Mouse (Mus musculus): ENCODE data around the gene Vamp8. TPM values are rescaled to one million over a fixed set of nuclear protein-coding genes. Genes with fewer than 3 reads are reported as not detected.

The Vamp8 gene
- polyA plus RNA-seq, 1 experiment from 2014 or later, result 239 TPM

DNA sequence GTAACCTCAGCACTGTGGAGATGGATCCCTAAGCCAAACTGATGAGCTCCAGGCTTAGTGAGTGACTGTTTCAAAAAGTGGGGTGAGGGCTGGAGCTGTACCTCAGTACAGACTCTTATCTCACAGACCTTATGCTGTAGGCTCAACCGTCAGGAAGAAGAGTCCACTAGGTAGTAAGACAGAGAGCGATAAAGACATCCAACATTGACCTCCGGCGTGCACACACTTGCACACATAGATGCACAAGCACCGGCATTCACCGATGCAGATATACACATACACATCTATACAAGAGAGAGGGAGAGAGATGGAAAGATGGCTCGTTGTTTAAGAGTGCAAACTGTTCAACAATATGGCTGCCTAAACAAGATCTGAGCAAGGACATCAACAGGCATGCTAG lies 6.6 kb downstream of the Vamp8 start:
- peak; percentile 81 for ATAC-seq (ENCODE audit: insufficient read depth)
- no peaks in the 10 kb centered on the region for H3K27me3 ChIP-seq
- H3K4me1 ChIP-seq (replicated peaks), result peaks cover 90% of the 10 kb centered on the region
- 22% methylated on average over 7 of the region's 7 CpGs for WGBS (ENCODE audit: insufficient replicate concordance)
- H3K4me2 ChIP-seq, result peak overlapping the region; percentile 51
- peaks cover 43% of the 10 kb centered on the region for H3K36me3 ChIP-seq (replicated peaks)
- peak overlapping the region; percentile 91 for H3K27ac ChIP-seq (replicated peaks)
- H3K9me3 ChIP-seq (replicated peaks), result no peaks in the 10 kb centered on the region
- H3K9ac ChIP-seq, result peak overlapping the region; percentile 35; the same call in 1 of the 2 replicates
- peak overlapping the region; percentile 9; the same call in 1 of the 2 replicates for H3K4me3 ChIP-seq (replicated peaks)

DNA sequence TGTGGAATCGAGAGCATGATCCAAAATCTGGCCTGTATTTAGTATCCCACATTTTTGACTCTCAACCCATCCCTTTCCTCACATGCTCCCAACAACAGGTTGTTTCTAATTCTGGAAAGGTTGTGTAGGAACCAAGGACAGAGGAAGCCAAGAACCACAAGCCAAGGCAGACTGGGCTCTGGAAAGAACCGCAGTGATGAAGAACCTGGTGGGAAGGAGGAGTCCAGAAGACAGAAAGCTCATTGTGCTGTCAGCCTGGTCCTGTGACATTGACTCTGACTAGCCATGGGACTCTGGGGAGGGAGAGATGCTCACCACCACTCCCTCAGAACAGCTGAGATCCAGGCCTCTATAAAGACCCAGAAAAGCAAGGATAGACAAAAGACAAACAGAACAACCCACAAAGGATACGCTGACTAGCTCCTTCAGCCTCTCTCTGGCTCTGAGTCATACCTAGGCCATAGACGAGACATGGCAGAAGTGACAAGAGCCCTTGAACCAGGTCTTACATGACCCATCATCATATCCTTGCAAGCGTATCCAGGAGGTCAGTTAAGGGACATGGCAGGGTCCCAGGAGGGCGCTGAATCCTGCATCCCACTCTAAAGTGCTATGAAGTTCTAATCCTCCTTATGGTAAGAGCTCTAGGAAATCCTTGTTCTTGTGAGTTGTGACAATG lies 7.2 kb downstream of the Vamp8 start:
- Histone ChIP-seq H3K9ac (peak overlapping the region; percentile 35), H3K27ac (replicated peaks) (peak overlapping the region; percentile 91), H3K4me2 (peak overlapping the region; percentile 51), H3K27me3 (no peaks in the 10 kb centered on the region), H3K36me3 (replicated peaks) (peaks cover 36% of the 10 kb centered on the region), H3K4me3 (replicated peaks) (peak overlapping the region; percentile 9; the same call in 1 of the 2 replicates), H3K9me3 (replicated peaks) (no peaks in the 10 kb centered on the region), H3K4me1 (replicated peaks) (peaks cover 90% of the 10 kb centered on the region)
- WGBS (ENCODE audit: insufficient replicate concordance), result 54% methylated on average over 6 of the region's 6 CpGs
- no peak for ATAC-seq (ENCODE audit: insufficient read depth)

DNA sequence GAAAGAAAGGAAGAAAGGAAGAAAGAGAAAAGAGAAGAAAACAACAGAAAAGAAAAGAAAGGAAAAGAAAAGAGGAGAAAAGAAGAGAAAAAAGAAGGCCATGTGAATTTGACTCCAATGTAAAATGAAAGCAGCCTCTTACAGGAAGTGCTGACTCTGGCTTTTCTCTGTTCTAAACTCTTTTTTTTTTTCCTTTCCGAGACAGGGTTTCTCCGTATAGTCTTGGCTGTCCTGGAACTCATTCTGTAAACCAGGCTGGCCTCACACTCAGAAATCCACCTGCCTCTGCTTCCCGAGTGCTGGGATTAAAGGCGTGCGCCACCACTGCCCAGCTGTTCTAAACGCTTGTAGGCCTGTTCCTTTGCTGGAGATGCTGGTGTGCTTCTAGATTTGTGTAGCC lies 8.0 kb downstream of the Vamp8 start:
- Histone ChIP-seq H3K9me3 (replicated peaks) (no peaks in the 10 kb centered on the region), H3K9ac (peak overlapping the region; percentile 35; the same call in 1 of the 2 replicates), H3K36me3 (replicated peaks) (peaks cover 29% of the 10 kb centered on the region), H3K4me3 (replicated peaks) (no peak overlapping the region), H3K27me3 (no peaks in the 10 kb centered on the region), H3K27ac (replicated peaks) (peak overlapping the region; percentile 91), H3K4me1 (replicated peaks) (peaks cover 89% of the 10 kb centered on the region), H3K4me2 (no peak overlapping the region)
- no peak for ATAC-seq (ENCODE audit: insufficient read depth)
- WGBS (ENCODE audit: insufficient replicate concordance), result 63% methylated on average over 6 of the region's 6 CpGs

DNA sequence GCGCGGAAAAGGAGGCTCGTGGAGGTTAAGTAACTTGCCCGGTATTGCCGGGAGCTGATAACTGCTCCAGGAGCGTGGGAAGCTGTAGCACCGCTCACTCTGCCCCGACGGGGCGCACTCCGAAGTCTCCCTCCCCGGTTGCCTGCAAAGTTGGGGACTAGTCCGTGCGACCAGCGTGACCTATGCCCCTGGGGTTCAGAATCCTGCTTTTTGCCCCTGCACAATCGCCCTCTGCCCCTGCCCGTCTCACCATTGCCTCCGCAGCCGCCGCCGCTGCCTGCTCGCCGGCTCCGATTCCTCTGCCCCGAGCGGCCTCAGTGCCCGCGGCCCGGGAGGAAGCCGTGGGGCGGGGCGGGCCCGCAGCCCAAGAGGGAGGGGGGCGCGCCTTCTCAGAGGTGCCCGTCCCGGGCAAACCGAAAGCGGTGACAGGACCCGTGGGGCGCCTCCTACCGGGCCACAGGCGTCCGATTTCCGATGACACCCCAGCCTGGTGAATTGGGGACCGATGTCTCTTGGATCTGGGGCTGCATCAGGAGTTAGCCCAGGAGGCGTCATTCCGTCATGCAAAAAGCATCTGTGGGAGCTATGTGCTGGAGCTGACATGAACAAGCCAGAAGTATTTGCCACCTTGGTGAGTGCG lies 10.3 kb downstream of the Vamp8 start, which contains the start of gene Vamp5:
Gene Vamp5, minus strand, starts transcription at position 338 of the 640 bp plus-strand sequence.
- Histone ChIP-seq H3K9me3 (replicated peaks) (no peaks in the 10 kb centered on the region), H3K4me1 (replicated peaks) (peaks cover 90% of the 10 kb centered on the region), H3K4me2 (peak within 1 kb of the TSS; percentile 73), H3K27ac (replicated peaks) (peak within 1 kb of the TSS; percentile 92), H3K36me3 (replicated peaks) (peaks cover 10% of the 10 kb centered on the region), H3K9ac (peak within 1 kb of the TSS; percentile 86), H3K4me3 (replicated peaks) (peak within 1 kb of the TSS; percentile 77), H3K27me3 (no peaks in the 10 kb centered on the region)
- peak; percentile 85 for ATAC-seq (ENCODE audit: insufficient read depth)
- WGBS (ENCODE audit: insufficient replicate concordance), result under 1% methylated on average over 49 of the region's 49 CpGs

DNA sequence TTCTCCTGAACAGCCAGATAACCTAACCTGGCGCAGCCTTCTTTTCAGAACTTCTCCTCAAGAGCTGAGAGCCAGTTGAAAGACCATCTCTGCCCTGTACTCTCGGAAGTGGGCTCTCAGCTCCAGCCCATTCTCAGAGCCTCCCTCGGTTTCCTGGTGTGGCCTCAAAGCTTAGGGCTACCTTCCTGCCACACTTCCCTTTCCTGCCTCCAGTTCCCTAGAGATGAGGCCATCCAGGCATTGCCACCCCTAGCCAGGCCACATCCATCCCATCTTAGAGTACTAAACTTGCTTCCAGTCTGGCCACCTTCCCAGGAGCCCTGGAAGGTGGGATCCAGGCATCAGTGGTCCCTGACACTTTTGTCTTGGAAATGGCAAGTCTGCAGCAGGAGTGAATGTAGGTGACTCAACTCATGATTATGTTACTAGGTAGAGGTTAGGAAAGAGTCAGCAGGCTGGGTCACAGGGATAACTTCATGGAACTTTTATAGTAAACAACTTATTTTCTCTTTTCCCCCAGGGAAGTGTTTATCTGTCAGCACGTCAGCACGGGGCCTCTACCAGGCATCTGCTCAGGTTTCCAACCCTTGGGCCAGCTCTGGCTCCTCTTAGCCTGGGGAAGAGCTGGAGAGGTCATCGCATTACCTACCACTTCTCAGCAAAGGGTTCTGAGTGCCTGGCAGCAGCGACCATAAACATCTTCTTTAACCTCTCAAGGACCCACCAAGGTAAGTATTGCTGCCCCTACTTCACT lies 10.9 kb downstream of the Vamp8 start:
- peak overlapping the region; percentile 73 for H3K4me2 ChIP-seq
- no peaks in the 10 kb centered on the region for H3K27me3 ChIP-seq
- 11% methylated on average over 7 of the region's 7 CpGs for WGBS (ENCODE audit: insufficient replicate concordance)
- peak overlapping the region; percentile 92 for H3K27ac ChIP-seq (replicated peaks)
- ATAC-seq (ENCODE audit: insufficient read depth), result peak; percentile 33
- H3K4me3 ChIP-seq (replicated peaks), result peak overlapping the region; percentile 77
- H3K9me3 ChIP-seq (replicated peaks), result no peaks in the 10 kb centered on the region
- peak overlapping the region; percentile 86 for H3K9ac ChIP-seq
- peaks cover 90% of the 10 kb centered on the region for H3K4me1 ChIP-seq (replicated peaks)
- H3K36me3 ChIP-seq (replicated peaks), result peaks cover 3% of the 10 kb centered on the region

DNA sequence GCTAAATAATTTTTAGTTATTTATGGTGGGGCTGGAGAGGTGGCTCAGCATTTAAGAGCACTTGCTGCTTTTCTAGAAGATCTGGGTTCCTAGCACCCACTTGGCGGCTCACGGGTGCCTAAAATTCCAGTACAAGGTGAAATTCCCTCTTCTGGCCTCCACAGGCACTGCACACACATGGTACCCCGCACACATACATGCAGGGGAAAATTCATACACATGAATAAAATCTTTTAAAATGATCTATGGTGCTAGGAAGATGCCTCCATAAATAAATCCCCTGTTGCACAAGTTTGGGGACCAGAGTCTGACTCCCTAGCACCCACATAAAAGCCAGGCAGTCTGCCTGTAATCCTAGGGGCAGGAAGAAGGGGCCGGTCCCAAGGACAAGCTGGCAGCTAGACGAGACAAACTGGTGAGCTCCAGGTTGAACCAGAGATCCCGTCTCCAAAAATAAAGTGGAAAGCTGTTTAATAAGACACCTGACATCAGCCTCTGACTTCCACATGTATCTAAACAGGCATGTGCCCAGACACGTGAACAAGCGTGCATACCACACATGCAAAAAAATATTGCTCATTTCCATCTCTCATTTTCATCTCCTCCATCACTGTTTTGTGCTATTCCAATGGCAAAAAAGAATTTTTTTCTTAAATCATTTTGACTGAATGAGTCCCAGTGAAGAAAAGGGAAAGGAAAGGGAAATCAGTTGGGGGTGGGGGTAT lies 11.8 kb downstream of the Vamp8 start:
- Histone ChIP-seq H3K4me2 (peak overlapping the region; percentile 73), H3K4me3 (replicated peaks) (peak overlapping the region; percentile 77), H3K4me1 (replicated peaks) (peaks cover 90% of the 10 kb centered on the region), H3K9me3 (replicated peaks) (no peaks in the 10 kb centered on the region), H3K9ac (peak overlapping the region; percentile 86), H3K27me3 (no peaks in the 10 kb centered on the region), H3K27ac (replicated peaks) (peak overlapping the region; percentile 92; the same call in 1 of the 2 replicates), H3K36me3 (replicated peaks) (no peaks in the 10 kb centered on the region)
- ATAC-seq (ENCODE audit: insufficient read depth), result no peak
- 50% methylated on average over 8 of the region's 8 CpGs for WGBS (ENCODE audit: insufficient replicate concordance)

DNA sequence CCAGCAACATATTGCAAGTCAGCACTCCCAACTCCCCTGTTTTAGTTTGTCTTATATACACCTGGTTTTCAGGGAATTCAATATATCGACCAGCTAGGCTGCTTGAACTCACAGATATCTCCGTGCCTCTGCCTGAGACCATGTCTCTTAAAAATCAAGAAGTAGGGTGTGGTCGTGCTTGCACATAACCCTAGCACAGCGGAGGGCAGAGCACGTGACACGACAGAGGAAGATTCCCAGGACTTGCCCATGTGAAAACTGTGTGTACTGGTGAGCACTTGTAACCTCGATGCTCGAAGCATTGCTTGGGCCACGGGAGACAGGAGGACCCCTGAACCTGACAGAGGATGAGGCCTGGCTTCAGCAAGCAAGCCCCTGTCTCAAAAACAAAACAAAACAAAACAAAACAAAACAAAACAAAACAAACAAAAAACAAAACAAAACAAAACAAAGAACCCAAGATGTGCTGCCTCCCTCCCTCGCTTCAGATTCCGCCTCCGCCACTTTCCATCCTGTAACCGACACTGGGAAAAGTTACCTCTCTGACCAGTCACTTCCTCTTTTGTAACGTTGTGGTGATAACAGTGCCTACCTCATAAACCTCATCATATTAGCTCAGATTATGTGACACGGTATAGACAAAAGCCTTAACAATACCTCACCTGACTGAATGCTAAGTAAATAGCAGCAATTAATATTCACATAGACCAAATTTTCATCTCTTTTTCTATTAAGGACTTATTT lies 15.5 kb downstream of the Vamp8 start:
- H3K4me1 ChIP-seq (replicated peaks), result peaks cover 95% of the 10 kb centered on the region
- ATAC-seq (ENCODE audit: insufficient read depth), result peak; percentile 67
- peak overlapping the region; percentile 22; the same call in 1 of the 2 replicates for H3K4me3 ChIP-seq (replicated peaks)
- no peak overlapping the region for H3K9ac ChIP-seq
- no peaks in the 10 kb centered on the region for H3K27me3 ChIP-seq
- 0 out of 2 replicates have a peak overlapping the region, but pooled peaks have one; percentile 60 for H3K27ac ChIP-seq (replicated peaks)
- 24% methylated on average over 15 of the region's 15 CpGs for WGBS (ENCODE audit: insufficient replicate concordance)
- no peaks in the 10 kb centered on the region for H3K9me3 ChIP-seq (replicated peaks)
- peak overlapping the region; percentile 59 for H3K4me2 ChIP-seq
- H3K36me3 ChIP-seq (replicated peaks), result no peaks in the 10 kb centered on the region

DNA sequence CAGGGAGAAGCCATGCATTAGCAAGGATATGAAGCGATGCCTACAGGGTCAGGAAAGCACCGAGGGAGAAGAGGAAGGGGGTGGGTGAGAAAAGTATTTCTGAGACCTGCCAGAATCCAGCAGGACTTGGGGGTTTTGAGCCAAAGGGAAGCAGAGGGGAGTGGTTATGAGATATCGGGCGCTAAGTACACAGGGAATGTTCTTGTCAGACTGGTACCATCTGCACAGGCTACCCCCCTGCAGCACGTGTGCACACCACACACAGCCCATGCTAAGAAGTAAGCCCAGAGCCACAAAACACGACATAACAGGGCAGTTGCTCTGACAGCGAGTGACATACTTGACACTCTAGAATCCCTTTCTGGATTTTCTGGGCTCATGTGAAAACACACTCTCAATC lies 16.3 kb downstream of the Vamp8 start:
- H3K27me3 ChIP-seq, result no peaks in the 10 kb centered on the region
- H3K36me3 ChIP-seq (replicated peaks), result peaks cover 2% of the 10 kb centered on the region; the same call in 1 of the 2 replicates
- ATAC-seq (ENCODE audit: insufficient read depth), result no peak
- H3K27ac ChIP-seq (replicated peaks), result peak overlapping the region; percentile 10; the same call in 1 of the 2 replicates
- peaks cover 93% of the 10 kb centered on the region for H3K4me1 ChIP-seq (replicated peaks)
- no peak overlapping the region for H3K4me2 ChIP-seq
- H3K9me3 ChIP-seq (replicated peaks), result no peaks in the 10 kb centered on the region
- no peak overlapping the region for H3K4me3 ChIP-seq (replicated peaks)
- peak overlapping the region; percentile 28; the same call in 1 of the 2 replicates for H3K9ac ChIP-seq
- WGBS (ENCODE audit: insufficient replicate concordance), result 43% methylated on average over 7 of the region's 7 CpGs

DNA sequence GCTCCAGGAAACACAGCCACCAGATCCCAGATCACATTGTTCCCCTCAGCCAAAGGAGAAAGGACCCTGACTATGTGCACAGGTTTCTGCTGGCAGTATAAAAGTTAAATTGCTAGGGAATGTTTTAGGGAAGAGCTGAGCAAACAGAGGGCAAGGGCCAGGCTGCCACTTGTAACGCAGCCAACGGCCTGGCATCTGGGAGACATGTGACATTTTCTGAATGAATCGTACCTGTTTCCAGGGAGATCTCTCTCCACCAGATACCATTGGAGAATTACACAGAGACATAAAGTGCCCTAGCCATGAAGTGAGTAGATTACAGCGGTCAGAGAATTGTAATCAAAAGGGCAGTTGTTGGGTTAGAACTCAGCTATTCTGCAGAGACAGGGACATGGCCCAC lies 17.3 kb downstream of the Vamp8 start:
- no peak for ATAC-seq (ENCODE audit: insufficient read depth)
- Histone ChIP-seq H3K27ac (replicated peaks) (no peak overlapping the region), H3K27me3 (no peaks in the 10 kb centered on the region), H3K4me2 (no peak overlapping the region), H3K9ac (no peak overlapping the region), H3K9me3 (replicated peaks) (no peaks in the 10 kb centered on the region), H3K4me3 (replicated peaks) (no peak overlapping the region), H3K36me3 (replicated peaks) (peaks cover 12% of the 10 kb centered on the region), H3K4me1 (replicated peaks) (peaks cover 83% of the 10 kb centered on the region)
- WGBS (ENCODE audit: insufficient replicate concordance), result 81% methylated on average over 4 of the region's 4 CpGs

DNA sequence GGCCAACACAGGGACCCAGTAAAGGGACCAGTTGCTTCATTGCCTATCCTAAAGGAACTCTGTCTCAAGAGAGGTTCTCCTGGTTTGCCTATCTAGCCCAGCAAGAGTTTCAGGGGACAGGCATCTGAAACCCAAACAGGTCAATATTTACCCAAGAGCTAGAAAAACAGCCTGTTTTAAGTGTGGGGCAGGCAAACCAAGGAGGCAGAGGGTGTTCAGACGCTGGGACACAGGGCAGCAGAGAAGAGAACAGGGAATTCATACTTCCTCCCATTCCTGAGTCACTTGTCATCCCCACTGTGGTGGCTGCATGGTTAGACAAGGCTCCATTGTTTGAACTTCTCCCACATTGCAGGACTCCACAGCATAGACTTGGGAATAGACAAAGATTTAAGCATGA lies 18.9 kb downstream of the Vamp8 start:
- no peaks in the 10 kb centered on the region for H3K9me3 ChIP-seq (replicated peaks)
- WGBS (ENCODE audit: insufficient replicate concordance), result 34% methylated on average over 1 of the region's 1 CpGs
- peaks cover 12% of the 10 kb centered on the region for H3K36me3 ChIP-seq (replicated peaks)
- no peak overlapping the region for H3K4me3 ChIP-seq (replicated peaks)
- H3K9ac ChIP-seq, result no peak overlapping the region; the same call in 1 of the 2 replicates
- ATAC-seq (ENCODE audit: insufficient read depth), result no peak
- H3K27me3 ChIP-seq, result no peaks in the 10 kb centered on the region
- H3K4me1 ChIP-seq (replicated peaks), result peaks cover 69% of the 10 kb centered on the region
- H3K4me2 ChIP-seq, result no peak overlapping the region
- peak overlapping the region; percentile 26; the same call in 1 of the 2 replicates for H3K27ac ChIP-seq (replicated peaks)

Data from liver, embryonic 15.5 days (tissue).